Mouse (Mus musculus): Measurements from ENCODE around the gene Dcp1a.

GRCm38 (mm10) chr14:30494998-30495397 lies 15.7 kb downstream of the Dcp1a start:
- no peak for TF ChIP-seq CTCF (IDR thresholded peaks at IDR 0.05; ENCODE audit: borderline replicate concordance, insufficient read depth, low read depth, low read length)
- no peak for TF ChIP-seq POLR2A (IDR thresholded peaks at IDR 0.05; ENCODE audit: borderline replicate concordance, insufficient read depth, low read length)

Data from cerebellum, adult 2 months (tissue).